Mouse (Mus musculus) spleen, postnatal 10 days (tissue): ENCODE results near the gene Chrm3.
"Not testable (repeated sequence)": the region's sequence is repeated elsewhere in the genome, so short reads cannot be mapped to it uniquely, and the experiment has no call there.

Experiments
- DNase-seq, 2 experiments: peaks; one replicate each; pipeline ENCODE4 v3.0.0; 2021 to 2022; ENCODE audit warnings: low spot score in 2 of 2

Chrm3 gene

GRCm38 (mm10) chr13:10360777-10361176 is at the start of gene Chrm3:
Gene Chrm3, minus strand, starts transcription at chr13:10360847.
- peak in 1 of 2 experiments; percentile 16 for DNase-seq

GRCm38 (mm10) chr13:10394364-10394763 is 33.7 kb upstream of the Chrm3 start:
- no peak for DNase-seq

GRCm38 (mm10) chr13:10375487-10375886 is 14.8 kb upstream of the Chrm3 start:
- DNase-seq: not testable (repeated sequence)

- no peak for DNase-seq
Observed at GRCm38 (mm10) chr13:10360199-10360694, 400 bp downstream of the Chrm3 start.

- DNase-seq: no peak
Observed at GRCm38 (mm10) chr13:10359516-10360198, 990 bp downstream of the Chrm3 start.

GRCm38 (mm10) chr13:10355796-10356195 is 4.9 kb downstream of the Chrm3 start:
- no peak for DNase-seq

- DNase-seq: no peak
Observed at GRCm38 (mm10) chr13:10354885-10355575, 5.6 kb downstream of the Chrm3 start.

- DNase-seq: no peak
Observed at GRCm38 (mm10) chr13:10352141-10352540, 8.5 kb downstream of the Chrm3 start.

- DNase-seq: no peak
Observed at GRCm38 (mm10) chr13:10344362-10344761, 16.3 kb downstream of the Chrm3 start.

- no peak for DNase-seq
Observed at GRCm38 (mm10) chr13:10335558-10335957, 25.1 kb downstream of the Chrm3 start.

GRCm38 (mm10) chr13:10332762-10333161 is 27.9 kb downstream of the Chrm3 start:
- no peak for DNase-seq

GRCm38 (mm10) chr13:10309811-10310210 is 50.8 kb downstream of the Chrm3 start:
- DNase-seq: no peak

- DNase-seq: no peak
Observed at GRCm38 (mm10) chr13:10295160-10295559, 65.5 kb downstream of the Chrm3 start.

- DNase-seq: no peak
Observed at GRCm38 (mm10) chr13:10284331-10284730, 76.3 kb downstream of the Chrm3 start.

- no peak for DNase-seq
Observed at GRCm38 (mm10) chr13:10274907-10275306, 85.7 kb downstream of the Chrm3 start.

GRCm38 (mm10) chr13:10263784-10264183 is 96.9 kb downstream of the Chrm3 start:
- no peak for DNase-seq

- DNase-seq: no peak
Observed at GRCm38 (mm10) chr13:10253049-10253448, 107.6 kb downstream of the Chrm3 start.

GRCm38 (mm10) chr13:10251499-10252179 is 109.0 kb downstream of the Chrm3 start:
- DNase-seq: no peak

- DNase-seq: no peak
Observed at GRCm38 (mm10) chr13:10244243-10244998, 116.2 kb downstream of the Chrm3 start.

- DNase-seq: no peak
Observed at GRCm38 (mm10) chr13:10240238-10240637, 120.4 kb downstream of the Chrm3 start.

- no peak for DNase-seq
Observed at GRCm38 (mm10) chr13:10239825-10240224, 120.8 kb downstream of the Chrm3 start.

GRCm38 (mm10) chr13:10237616-10238015 is 123.0 kb downstream of the Chrm3 start:
- no peak for DNase-seq
